Mouse (Mus musculus): ENCODE results near the gene Ccdc136.

Gene Ccdc136

DNA sequence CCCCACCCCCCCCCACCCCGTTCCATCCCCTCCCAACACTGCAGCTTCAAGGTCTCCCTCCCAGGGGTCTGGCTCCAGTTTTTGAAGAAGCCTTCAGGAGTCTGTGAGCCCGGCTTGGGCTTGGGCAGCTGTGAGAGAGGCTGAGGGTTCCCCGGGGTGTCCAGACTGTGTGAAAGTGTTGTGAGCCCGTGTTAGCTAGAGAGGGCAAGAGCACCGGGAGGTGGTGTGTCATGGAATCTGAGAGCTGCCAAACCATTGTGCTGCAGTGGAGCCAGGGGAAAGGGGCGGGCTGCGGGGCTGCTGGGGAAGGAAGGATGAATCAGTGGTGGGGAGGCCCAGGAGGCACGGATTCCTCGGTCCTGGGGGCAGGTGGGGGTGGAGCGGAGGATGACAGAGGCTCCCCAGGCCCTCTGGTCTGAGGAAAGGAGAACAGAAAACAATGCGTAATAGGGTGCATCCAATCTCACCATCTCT is 40.4 kb downstream of the Ccdc136 start:
- in situ Hi-C loops (cut with MboI, MseI), result loop anchor here in 1 of 2 experiments (5.0 kb wide), 1 partner anchor 211 kb away; no protein-coding TSS in a partner anchor

GRCm38 (mm10) chr6:29439251-29439650 is 43.1 kb downstream of the Ccdc136 start:
- in situ Hi-C loops (cut with MboI, MseI), result loop anchor here in 1 of 2 experiments (5.0 kb wide), 1 partner anchor 208 kb away; no protein-coding TSS in a partner anchor

DNA sequence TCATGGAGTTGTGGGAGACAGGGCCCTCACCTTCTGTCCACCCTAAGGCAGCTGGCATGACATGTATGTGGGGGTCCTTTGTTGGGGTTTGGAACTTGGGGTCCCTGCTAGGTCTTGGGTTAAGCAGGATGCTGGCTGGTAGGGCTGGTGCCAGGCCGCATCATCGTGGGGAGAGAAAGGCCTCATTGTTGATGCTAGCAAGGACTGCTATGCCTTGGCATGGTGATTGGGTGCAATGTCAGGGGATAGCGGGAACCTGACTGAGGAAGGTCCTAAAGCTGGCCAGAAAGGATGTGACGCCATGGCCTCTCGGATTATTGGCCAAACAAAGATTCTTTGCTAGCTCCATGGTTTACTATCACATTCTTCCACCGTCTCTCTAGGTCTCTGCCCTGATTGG is 43.7 kb downstream of the Ccdc136 start:
- in situ Hi-C loops (cut with MboI, MseI), result loop anchor here in 1 of 2 experiments (5.0 kb wide), 1 partner anchor 208 kb away; no protein-coding TSS in a partner anchor

- in situ Hi-C loops (cut with MboI, MseI), result no loop called here
These were observed 48.7 kb downstream of the Ccdc136 start for GRCm38 (mm10) chr6:29444773-29445172.

DNA sequence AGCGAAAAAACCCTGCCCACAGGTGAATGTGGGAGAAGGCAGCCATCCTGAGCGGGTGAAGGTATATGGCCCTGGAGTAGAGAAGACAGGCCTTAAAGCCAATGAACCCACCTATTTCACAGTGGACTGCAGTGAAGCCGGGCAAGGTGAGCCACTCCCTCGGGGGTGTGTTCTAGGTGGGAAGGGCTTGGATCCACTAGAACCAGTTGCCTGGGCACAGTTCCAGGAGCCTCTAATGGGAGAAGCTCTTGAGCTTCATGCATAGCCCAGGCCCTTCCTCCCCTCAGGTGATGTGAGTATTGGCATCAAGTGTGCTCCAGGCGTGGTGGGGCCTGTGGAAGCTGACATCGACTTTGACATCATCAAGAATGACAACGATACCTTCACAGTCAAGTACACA is 49.2 kb downstream of the Ccdc136 start:
- in situ Hi-C loops (cut with MboI, MseI), result no loop called here

GRCm38 (mm10) chr6:29449858-29450257 is 53.7 kb downstream of the Ccdc136 start:
- in situ Hi-C loops (cut with MboI, MseI), result no loop called here

DNA sequence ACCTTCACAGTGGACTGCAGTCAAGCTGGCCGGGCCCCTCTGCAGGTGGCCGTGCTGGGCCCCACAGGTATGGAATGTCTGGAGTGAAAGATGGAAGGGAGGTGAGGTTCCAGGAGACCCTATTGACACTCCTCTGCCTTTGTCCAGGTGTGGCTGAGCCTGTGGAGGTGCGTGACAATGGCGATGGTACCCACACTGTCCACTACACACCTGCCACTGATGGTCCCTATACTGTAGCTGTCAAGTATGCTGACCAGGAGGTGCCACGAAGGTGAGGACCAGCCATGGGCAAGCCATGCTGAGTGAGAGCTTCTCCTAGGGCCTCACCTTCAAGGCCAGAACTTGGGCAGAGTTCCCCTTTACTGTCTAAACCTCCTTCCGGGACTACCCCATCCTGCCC is 54.6 kb downstream of the Ccdc136 start:
- in situ Hi-C loops (cut with MboI, MseI), result no loop called here

- in situ Hi-C loops (cut with MboI, MseI), result no loop called here
These were observed 65.4 kb downstream of the Ccdc136 start for GRCm38 (mm10) chr6:29461502-29461901.

DNA sequence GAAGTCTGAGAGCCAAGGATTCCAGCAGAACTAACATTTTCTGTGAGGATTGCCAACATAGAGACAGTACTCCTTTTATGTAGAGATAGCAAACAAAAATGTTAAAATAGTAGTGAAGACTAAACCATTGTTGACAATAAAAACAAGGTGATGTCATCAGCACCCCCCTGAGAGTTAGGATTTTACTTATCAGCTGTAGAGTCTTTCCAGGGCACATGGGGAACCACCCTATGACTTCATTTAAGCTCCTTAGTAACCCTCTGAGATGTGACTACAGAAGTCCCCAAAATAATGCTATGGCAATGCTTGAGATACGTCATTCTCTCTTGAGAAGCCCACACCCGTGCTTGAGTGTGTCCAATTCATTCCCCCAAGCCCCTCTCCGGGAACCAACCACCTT is 67.3 kb downstream of the Ccdc136 start:
- in situ Hi-C loops (cut with MboI, MseI), result no loop called here

DNA sequence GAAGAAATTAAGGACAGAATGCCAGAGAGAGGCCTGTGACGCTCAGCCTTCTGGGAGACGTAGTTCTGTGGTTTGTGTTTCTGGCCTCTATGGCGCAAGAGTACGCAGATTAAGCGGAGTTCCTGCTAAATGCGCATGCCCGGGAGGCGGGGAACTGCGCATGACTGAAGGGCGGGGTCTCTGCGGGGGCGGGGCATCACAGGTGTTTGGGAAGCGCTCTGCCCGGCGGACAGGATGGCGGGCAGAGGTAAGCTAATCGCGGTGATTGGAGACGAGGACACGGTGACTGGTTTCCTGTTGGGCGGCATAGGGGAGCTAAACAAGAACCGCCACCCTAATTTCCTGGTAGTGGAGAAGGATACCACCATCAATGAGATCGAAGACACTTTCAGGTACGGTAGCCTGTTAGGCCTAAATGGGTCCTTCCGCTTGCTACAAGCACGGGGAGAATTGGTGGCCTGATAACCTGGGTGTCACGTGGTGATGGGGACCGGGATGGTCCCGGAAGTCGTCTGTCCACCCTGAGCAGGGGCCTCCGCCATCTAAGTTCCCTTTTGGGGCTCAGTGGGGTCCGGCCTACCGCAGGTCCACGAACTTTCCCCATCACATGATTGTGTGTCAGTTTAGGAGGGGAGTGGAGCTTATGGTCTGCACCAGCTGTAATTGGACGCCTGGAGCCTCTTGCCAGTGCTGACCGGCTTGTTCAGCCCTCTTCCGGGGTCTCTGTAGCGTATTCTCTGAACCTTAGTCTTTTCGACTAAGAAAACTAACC is 71.7 kb downstream of the Ccdc136 start, which contains the start of gene Atp6v1f:
Gene Atp6v1f (plus strand): TSS at position 136 of the 772 bp plus-strand sequence.
- in situ Hi-C loops (cut with MboI, MseI), result no loop called here

DNA sequence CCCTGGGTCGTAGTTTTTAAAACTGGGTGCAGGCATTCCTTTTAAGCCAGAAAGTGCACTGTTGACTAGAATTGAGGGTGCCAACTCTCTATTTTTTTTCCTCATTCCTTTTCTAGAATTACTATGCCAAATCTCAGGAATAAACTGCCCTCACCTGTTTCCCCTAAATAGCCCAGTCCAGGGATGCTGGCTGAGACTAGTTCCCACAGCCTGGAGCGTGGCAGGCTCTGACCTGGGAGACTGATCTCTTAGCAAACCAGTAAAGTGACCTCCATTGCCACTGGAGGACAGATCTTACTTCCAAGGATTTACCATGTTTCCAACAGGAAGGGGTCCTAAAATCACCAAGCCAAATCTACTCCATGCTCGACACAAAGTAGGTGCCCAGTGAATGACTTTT is 72.7 kb downstream of the Ccdc136 start:
- in situ Hi-C loops (cut with MboI, MseI), result no loop called here

DNA sequence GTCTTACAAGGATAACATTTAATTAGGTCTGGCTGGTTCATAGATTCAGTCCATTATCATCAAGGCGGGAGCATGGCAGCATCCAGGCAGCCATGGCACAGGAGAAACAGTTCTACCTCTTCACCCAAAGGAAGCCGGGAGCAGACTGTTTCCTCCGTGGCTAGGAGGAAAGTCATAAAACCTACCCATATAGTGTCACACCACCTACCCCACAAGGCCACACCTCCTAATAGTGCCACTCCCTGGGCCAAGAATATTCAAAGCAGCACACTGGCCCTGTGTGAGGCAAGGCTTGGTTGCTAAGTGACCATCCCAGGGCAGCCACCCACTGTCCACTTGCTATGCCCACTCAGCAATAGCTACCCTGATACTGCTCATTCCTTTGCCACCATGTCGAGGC is 75.0 kb downstream of the Ccdc136 start, which contains the start of gene Atp6v1fnb:
Gene Atp6v1fnb (plus strand): TSS at position 301 of the 400 bp plus-strand sequence.
- in situ Hi-C loops (cut with MboI, MseI), result no loop called here

- in situ Hi-C loops (cut with MboI, MseI), result no loop called here
These were observed 78.0 kb downstream of the Ccdc136 start for GRCm38 (mm10) chr6:29473941-29474691.

DNA sequence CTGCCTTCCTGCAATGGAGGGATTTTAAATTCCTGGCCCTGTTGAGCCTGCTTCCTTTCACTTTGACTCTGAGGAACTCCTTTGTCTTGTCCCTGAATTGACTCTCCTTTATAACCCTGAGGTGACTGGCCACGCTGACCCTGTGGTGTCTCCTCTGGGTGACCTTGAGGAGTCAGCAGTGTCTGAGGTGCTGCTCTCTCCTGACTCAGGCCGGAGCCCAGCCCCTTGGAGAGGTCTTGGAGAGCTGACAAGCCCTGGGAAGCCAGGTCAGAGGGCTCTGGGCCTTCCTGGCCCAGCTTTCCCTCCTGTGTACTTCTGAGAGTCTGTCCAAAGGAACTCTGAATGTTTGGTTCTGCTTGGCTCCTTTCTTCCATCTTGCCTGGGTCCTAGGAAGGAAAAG is 78.6 kb downstream of the Ccdc136 start:
- in situ Hi-C loops (cut with MboI, MseI), result no loop called here

Measured in T-helper 17 cell (primary cell).